Comparison of ENCODE assay signal across 22 mouse cellular contexts in the genomic region with DNA sequence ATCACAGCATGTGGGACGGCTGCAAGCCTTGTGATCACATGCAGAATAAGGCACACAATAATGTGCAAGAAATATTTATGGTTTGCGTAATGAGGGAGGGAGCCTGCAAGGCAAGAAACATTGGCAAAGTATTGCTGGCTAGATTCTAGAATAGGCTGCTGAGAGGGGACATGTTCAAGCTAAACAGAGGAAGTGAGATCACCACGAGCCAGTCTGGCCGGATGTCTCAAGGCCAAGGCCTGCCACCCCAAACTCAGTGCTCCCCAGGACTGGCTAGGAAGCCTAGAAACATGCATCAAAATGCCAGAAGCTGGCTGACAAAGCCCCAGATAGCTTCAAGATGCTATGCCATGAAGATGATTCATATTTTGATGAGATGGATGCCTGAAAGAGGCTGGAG.
DNase-seq lines count a peak whose midpoint lies in the region; ATAC-seq and TF ChIP-seq lines count a peak whose summit lies in the region.
"Had no signal": no experiment of that assay in that cellular context is flagged by ENCODE, and none has a peak within 500 bp of the region (broad histone marks: within the 10 kb centered on the region; RNA-seq: fewer than 3 reads in every experiment).

No protein-coding gene starts in this region.

- no peak for TF ChIP-seq CTCF in kidney, adult 2 months (conservative IDR thresholded peaks at IDR 0.05; ENCODE audit: insufficient read depth, insufficient read length, low read depth, low read length)

- peak; percentile 7 for DNase-seq in kidney, adult 2 months
- DNase-seq in lung, postnatal 10 days, result no peak
- DNase-seq in 416B (ENCODE audit: low read depth) (peak; percentile 59), NIH3T3 (ENCODE audit: low read depth) (peak; percentile 44)
- DNase-seq: adrenal gland, postnatal 25 days; B cell, adult 2 months; cerebellum, adult 18-20 months; cerebellum, adult 9-11 months; cerebellum, postnatal 36 days; forebrain, postnatal 0 days; gastrocnemius, postnatal 36 days; heart, adult 11 months; heart, postnatal 36 days had no signal

- no peak overlapping the region for H3K27ac ChIP-seq in kidney, adult 2 months (ENCODE audit: insufficient read depth, low read depth, low read length)
- no peak overlapping the region for H3K27ac ChIP-seq in kidney, embryonic 16.5 days (ENCODE audit: low read length)
- no peak overlapping the region for H3K27ac ChIP-seq in lung, embryonic 16.5 days (ENCODE audit: low read length)
- H3K27ac ChIP-seq: embryonic facial prominence, embryonic 13.5 days; forebrain, embryonic 13.5 days; heart, embryonic 13.5 days; hindbrain, embryonic 12.5 days; hindbrain, postnatal 0 days had no signal

- no peaks in the 10 kb centered on the region for H3K36me3 ChIP-seq in kidney, adult 2 months (ENCODE audit: control insufficient read depth, insufficient read depth, low read length)
- H3K36me3 ChIP-seq in kidney, embryonic 16.5 days (ENCODE audit: insufficient read depth, low read length), result no peaks in the 10 kb centered on the region
- no peaks in the 10 kb centered on the region for H3K36me3 ChIP-seq in lung, embryonic 16.5 days (ENCODE audit: control insufficient read depth, insufficient read depth, low read length)
- H3K36me3 ChIP-seq: G1E; heart, embryonic 13.5 days had no signal

- H3K4me1 ChIP-seq in kidney, adult 2 months (ENCODE audit: control insufficient read depth, insufficient read depth, low read length), result no peaks in the 10 kb centered on the region
- H3K4me1 ChIP-seq in kidney, embryonic 16.5 days (ENCODE audit: insufficient read depth, low read length), result no peaks in the 10 kb centered on the region
- 0 out of 2 replicates have a peak, but pooled peaks cover 3% of the 10 kb centered on the region for H3K4me1 ChIP-seq in lung, embryonic 16.5 days (replicated peaks; ENCODE audit: control insufficient read depth, insufficient read depth, low read length)
- H3K4me1 ChIP-seq: heart, embryonic 13.5 days had no signal

- no peaks in the 10 kb centered on the region for H3K27me3 ChIP-seq in kidney, adult 2 months (replicated peaks; ENCODE audit: control insufficient read depth, insufficient read depth, low read length)
- no peaks in the 10 kb centered on the region for H3K27me3 ChIP-seq in kidney, embryonic 16.5 days (ENCODE audit: insufficient read depth, low read length)
- H3K27me3 ChIP-seq in lung, embryonic 16.5 days (ENCODE audit: control insufficient read depth, insufficient read depth, low read depth, low read length), result no peaks in the 10 kb centered on the region
- H3K27me3 ChIP-seq: embryonic facial prominence, embryonic 13.5 days; forebrain, embryonic 13.5 days; heart, embryonic 13.5 days; hindbrain, embryonic 12.5 days had no signal

- H3K9ac ChIP-seq in kidney, embryonic 16.5 days (replicated peaks; ENCODE audit: low read length), result no peak overlapping the region
- H3K9ac ChIP-seq in lung, embryonic 16.5 days (ENCODE audit: low read length), result no peak overlapping the region
- H3K9ac ChIP-seq: embryonic facial prominence, embryonic 13.5 days; forebrain, embryonic 13.5 days; forebrain, postnatal 0 days; heart, embryonic 13.5 days; hindbrain, embryonic 12.5 days had no signal

- H3K4me2 ChIP-seq in kidney, embryonic 16.5 days (replicated peaks; ENCODE audit: low read depth, low read length), result no peak overlapping the region
- no peak overlapping the region for H3K4me2 ChIP-seq in lung, embryonic 16.5 days (ENCODE audit: low read depth, low read length)
- H3K4me2 ChIP-seq: embryonic facial prominence, embryonic 13.5 days; forebrain, embryonic 13.5 days; heart, embryonic 13.5 days; hindbrain, embryonic 12.5 days had no signal

- no peak for TF ChIP-seq POLR2A in kidney, adult 2 months (IDR thresholded peaks at IDR 0.05; ENCODE audit: low read depth, low read length)

- ATAC-seq in kidney, embryonic 16.5 days (ENCODE audit: low FRiP score, low TSS enrichment), result no peak
- ATAC-seq in lung, embryonic 16.5 days (ENCODE audit: low read depth), result peak; percentile 51; the same call in 1 of the 2 replicates
- ATAC-seq: CD4-positive, CD25-positive, alpha-beta regulatory T cell, adult 4 months; forebrain, embryonic 13.5 days; forebrain, postnatal 0 days; hindbrain, postnatal 0 days had no signal

- 60% methylated on average over 4 of the region's 4 CpGs for WGBS in kidney, adult 2 months
- 61% methylated on average over 4 of the region's 4 CpGs for WGBS in kidney, embryonic 16.5 days
- WGBS in lung, embryonic 16.5 days, result 39% methylated on average over 4 of the region's 4 CpGs

- no peaks in the 10 kb centered on the region for H3K9me3 ChIP-seq in kidney, embryonic 16.5 days (ENCODE audit: low read length)
- no peaks in the 10 kb centered on the region for H3K9me3 ChIP-seq in lung, embryonic 16.5 days (ENCODE audit: control insufficient read depth, low read length)
- H3K9me3 ChIP-seq: embryonic facial prominence, embryonic 13.5 days; forebrain, embryonic 13.5 days; heart, embryonic 13.5 days; hindbrain, embryonic 12.5 days had no signal

- no peak overlapping the region for H3K4me3 ChIP-seq in kidney, adult 2 months (ENCODE audit: insufficient read depth, low read depth, low read length)
- no peak overlapping the region for H3K4me3 ChIP-seq in kidney, embryonic 16.5 days (ENCODE audit: low read length)
- no peak overlapping the region for H3K4me3 ChIP-seq in lung, embryonic 16.5 days (ENCODE audit: low read length)
- H3K4me3 ChIP-seq: embryonic facial prominence, embryonic 13.5 days; forebrain, embryonic 13.5 days; heart, embryonic 13.5 days; hindbrain, embryonic 12.5 days had no signal
